Mouse (Mus musculus): ENCODE measurements at regions not wholly inside any gene's neighbourhood (a gene's known extent, or its start where the extent isn't known, plus 50 kb on each side); places are given as distances from the start of the nearest gene placed in this dataset.
"Not testable (repeated sequence)": the region's sequence is repeated elsewhere in the genome, so short reads cannot be mapped to it uniquely, and the experiment has no call there.

DNA sequence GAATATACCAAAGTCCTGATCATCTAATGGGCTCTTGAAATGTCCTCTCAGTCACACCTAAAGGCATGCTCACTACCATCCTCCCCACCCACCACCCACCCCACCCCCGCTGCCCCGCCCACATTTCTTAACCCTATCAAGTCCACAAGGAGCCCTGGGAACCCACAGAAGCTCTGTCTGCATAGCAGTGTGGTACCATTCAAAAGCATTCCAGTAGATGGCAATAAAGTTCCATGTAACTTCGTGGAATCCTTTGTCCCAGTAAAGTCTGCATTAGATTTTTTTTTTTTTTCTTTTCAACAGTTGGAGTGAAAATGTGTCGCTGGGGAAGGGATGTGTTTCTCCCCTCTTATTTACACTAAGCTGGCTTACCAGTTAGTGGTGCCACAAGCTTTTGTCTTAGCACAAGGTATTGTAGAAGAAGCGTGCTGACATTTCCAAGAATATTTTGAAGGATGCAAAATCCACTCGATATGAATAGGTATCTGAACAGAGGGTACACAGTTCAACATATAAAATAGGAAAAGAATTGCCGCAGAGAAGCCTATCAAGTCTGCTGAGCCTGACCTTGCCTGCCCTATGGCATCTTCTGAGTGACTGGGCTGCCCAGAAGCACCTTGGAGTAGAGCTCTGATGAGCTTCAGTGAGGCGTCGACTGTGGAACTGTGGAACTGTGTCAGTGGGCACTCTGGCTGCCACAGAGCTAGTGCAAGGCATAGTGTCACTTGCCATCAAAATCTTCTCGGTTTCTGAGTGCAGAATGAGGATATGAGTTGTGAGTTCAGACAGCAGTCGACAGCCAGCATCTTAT lies 199.0 kb downstream of the Zfp619 start:
- in situ Hi-C loops (cut with MboI, MseI), result no loop called here

GRCm38 (mm10) chr7:39727935-39728557 lies 210.5 kb downstream of the Zfp619 start:
- in situ Hi-C loops (cut with MboI, MseI), result no loop called here

DNA sequence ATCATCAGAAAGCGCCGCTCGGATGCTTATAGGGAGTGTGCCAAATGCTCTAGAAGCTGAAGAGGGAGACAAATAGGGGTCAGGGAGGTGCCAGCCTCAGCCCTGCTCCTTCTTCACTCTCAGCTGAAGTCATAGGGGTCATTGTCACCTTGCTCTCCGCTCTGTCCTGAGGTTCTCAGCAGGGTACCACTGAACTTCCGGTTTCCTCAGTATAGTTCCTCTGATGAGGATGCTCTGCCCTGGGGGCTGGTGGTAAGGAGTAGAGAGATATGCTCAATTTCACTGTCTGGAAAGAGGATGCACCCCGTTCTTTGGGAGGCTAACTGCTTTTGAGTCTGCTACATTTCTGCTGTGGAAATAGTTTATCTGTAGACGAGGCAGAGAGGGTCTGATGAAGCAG lies 211.4 kb downstream of the Zfp619 start:
- in situ Hi-C loops (cut with MboI, MseI), result no loop called here

DNA sequence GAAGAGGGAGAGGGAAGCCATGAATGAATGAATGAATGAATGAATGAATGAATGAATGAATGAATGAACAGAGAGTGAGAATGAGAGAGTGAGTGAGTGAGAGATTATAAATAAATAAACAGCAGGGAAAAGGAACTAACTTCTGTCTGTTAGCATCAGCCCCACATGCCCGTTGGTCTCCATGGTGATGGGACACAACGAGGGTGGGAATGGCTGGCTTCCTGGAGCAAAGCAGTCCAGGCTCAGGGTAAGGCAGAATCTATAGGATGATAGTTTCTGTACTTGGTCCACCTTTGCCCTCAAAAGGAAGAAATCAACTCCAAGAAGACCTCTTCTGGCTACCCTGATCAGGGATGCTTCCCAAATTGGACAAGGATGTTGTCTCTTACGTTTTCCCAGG lies 212.2 kb downstream of the Zfp619 start:
- in situ Hi-C loops (cut with MboI, MseI), result no loop called here

DNA sequence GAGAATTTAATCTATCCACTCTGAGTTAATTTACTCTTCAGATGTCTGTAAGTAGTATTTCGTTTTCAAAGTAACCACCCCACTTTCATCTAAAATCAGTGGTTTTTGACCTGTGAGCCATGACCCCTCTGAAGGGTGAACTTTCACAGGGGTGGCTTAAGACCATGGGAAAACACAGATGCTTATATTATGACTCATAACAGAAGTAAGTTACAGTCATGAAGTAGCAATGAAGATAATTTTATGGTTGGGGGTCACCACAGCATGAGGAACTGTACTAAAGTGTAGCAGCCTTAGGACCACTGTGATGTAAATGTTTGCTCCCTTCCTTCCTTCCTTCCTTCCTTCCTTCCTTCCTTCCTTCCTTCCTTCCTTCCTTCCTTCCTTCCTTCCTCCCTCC lies 215.2 kb downstream of the Zfp619 start:
- in situ Hi-C loops (cut with MboI, MseI), result no loop called here

- in situ Hi-C loops (cut with MboI, MseI), result not testable (repeated sequence)
Observed at GRCm38 (mm10) chr7:39748395-39748794, 230.8 kb downstream of the Zfp619 start.

- in situ Hi-C loops (cut with MboI, MseI), result no loop called here
Observed at GRCm38 (mm10) chr7:39750448-39750847, 232.9 kb downstream of the Zfp619 start.

- in situ Hi-C loops (cut with MboI, MseI), result no loop called here
Observed at GRCm38 (mm10) chr7:39764366-39764765, 246.8 kb downstream of the Zfp619 start.

GRCm38 (mm10) chr7:39765094-39765493 lies 247.5 kb downstream of the Zfp619 start:
- in situ Hi-C loops (cut with MboI, MseI), result no loop called here

DNA sequence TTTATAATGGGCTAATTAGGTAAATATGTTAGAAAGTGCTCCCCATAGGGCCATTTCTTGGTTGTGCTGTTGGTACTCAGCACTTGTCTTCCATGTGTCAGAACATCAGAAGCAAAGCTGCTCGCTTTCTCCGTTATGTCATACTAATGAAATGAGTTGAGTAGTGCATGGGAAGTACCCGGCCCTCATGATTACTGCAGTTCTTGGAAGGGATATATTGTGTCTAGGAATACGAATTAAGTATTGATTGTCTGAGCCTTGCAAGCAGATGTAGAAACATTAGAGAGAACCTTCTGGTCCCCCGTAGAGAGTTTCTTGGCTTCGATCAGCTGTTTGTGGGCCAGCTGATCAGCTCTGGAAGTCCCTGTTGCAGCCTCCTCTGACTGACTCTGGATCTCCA lies 255.7 kb downstream of the Zfp619 start:
- in situ Hi-C loops (cut with MboI, MseI), result no loop called here

DNA sequence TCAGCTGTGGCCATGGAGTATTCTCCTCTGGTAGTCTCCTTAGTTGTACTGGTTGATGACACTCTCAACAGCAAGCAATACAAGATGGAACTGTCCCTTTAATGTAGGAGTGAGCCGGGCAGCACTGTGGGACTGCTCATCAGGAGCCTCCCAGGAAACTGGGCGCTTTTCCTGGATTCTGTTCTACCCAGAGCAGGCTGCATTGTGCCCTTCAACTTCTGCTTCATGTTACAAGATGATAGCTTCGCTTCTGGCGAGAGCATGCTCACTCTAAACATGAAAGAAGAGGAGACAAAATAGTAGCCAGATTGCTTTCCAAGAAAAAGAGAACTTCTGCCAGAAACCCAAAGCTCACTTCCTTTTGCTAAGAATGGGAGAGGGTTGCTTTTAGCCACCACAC lies 271.8 kb downstream of the Zfp619 start:
- in situ Hi-C loops (cut with MboI, MseI), result no loop called here

GRCm38 (mm10) chr7:39789880-39790279 lies 272.3 kb downstream of the Zfp619 start:
- in situ Hi-C loops (cut with MboI, MseI), result loop anchor here (10.0 kb wide), 1 partner anchor 825 kb away; no protein-coding TSS in a partner anchor

GRCm38 (mm10) chr7:39794751-39795150 lies 277.2 kb downstream of the Zfp619 start:
- in situ Hi-C loops (cut with MboI, MseI), result loop anchor here (10.0 kb wide), 1 partner anchor 820 kb away; no protein-coding TSS in a partner anchor

GRCm38 (mm10) chr7:39804276-39804675 lies 286.7 kb downstream of the Zfp619 start:
- in situ Hi-C loops (cut with MboI, MseI), result no loop called here

DNA sequence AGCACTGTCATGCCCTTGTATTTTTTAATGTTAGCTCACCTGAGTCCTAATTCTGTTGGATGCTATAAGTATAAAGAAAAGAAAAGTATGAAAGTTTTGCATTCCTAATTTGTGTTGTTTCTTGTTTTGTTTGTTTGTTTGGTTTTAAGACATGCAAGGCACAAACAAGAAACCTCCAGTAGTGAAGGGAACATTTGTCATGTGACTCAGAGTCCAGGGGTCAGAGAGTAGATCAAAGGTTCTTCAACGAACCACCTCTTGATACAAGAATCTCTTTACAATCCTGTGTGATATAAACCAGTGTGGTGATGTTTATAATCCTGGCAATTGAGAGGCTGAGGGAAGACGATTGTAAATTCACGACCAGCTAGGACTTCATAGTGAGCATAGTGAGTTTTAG lies 300.5 kb downstream of the Zfp619 start:
- in situ Hi-C loops (cut with MboI, MseI), result no loop called here

DNA sequence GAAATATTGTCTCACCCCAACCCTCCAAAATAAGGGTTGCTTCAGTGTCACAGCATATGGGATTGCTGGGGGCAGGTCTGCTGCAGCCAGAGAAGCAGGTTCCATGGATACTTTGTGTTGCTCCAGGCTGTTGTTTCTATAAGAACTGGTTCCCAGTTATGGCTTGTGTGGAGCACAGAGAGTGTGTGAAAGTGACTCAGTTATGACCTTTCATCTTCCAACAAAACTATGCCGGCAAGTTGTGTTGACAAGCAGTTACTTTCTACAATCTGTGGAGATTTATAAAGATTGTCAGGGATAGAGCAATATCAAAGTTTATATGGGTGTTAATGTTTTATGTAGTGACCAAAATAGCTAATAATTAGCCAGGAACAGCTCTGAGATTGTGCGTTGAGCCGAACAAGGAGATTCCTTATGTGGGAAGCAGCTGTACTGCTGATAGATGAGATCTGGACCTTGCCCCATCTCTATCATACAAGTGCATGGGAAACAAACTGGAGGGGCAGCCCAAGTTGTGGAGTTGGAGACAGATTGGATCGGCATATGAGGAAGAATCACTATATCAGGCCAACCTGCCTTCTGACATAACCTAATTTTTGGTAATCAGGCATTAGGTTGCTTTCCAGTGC lies 305.1 kb downstream of the Zfp619 start:
- in situ Hi-C loops (cut with MboI, MseI), result no loop called here

GRCm38 (mm10) chr7:39828378-39828777 lies 310.8 kb downstream of the Zfp619 start:
- in situ Hi-C loops (cut with MboI, MseI), result no loop called here

- in situ Hi-C loops (cut with MboI, MseI), result no loop called here
Observed at GRCm38 (mm10) chr7:39830831-39831230, 313.3 kb downstream of the Zfp619 start.

- in situ Hi-C loops (cut with MboI, MseI), result no loop called here
Observed at GRCm38 (mm10) chr7:39841988-39842387, 324.4 kb downstream of the Zfp619 start.

DNA sequence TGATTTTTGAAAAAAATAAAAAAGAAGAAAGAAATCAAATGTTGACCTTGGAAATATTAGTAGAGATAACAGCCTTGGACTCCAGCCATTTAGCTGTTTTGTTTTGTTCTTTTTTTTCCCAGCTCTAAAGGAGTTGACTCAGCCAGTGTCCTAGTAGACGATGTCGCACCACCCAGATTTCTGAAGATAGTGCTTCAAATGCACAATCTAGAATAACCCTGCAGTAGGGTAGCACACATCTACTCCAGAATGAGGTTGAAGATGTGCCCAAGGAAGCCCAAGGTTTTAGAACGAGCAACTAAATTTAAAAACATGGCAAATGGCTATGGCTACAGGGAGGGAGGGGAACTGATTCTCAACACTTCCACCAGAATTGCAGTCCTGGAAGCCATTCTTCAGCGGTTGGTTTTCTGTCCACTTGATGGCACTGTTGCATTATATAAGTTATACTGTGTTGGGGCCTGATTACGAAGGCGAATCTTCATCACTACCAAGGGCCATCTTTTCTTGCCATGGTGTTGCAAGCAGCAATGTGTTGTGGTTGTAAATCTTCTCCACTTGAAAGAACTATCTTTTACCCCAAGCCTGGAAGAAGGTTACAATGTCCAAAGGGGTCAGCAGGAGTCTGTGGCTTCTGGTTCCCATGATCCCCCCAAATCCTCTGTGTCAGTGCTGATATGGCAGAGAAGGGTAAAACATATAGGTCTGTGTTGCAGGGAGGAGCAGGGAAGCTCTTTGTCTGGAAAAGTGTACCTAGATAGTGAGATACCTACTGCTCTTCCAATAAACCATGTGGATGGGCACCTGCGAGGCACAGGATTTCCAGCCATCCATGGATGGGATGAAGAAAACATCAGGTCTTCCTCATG lies 330.6 kb downstream of the Zfp619 start:
- in situ Hi-C loops (cut with MboI, MseI), result no loop called here

DNA sequence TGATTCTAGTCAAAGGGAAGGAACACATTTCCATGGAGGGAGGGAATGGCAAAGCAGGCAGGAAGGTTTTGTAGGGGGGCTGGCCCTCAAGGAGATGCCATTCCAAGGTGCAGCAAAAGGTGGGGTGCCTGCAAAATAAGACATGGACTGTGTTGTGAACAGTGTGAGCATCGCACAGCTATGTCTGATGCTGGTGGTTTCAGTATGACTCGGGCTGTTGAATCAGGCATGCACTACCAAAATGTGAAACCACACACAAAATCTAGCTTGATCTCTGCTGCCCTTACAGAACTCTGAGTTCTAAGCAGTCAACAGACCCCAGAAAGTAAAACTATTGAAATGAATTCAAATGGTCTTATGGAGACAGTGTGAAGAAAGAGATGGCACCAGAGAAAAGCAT lies 339.7 kb downstream of the Zfp619 start:
- in situ Hi-C loops (cut with MboI, MseI), result no loop called here

- in situ Hi-C loops (cut with MboI, MseI), result no loop called here
Observed at GRCm38 (mm10) chr7:39862835-39863234, 345.3 kb downstream of the Zfp619 start.

Data from regulatory T cell (primary cell).